Mouse (Mus musculus): Measurements from ENCODE around the gene Atp6v1e1.

DNA sequence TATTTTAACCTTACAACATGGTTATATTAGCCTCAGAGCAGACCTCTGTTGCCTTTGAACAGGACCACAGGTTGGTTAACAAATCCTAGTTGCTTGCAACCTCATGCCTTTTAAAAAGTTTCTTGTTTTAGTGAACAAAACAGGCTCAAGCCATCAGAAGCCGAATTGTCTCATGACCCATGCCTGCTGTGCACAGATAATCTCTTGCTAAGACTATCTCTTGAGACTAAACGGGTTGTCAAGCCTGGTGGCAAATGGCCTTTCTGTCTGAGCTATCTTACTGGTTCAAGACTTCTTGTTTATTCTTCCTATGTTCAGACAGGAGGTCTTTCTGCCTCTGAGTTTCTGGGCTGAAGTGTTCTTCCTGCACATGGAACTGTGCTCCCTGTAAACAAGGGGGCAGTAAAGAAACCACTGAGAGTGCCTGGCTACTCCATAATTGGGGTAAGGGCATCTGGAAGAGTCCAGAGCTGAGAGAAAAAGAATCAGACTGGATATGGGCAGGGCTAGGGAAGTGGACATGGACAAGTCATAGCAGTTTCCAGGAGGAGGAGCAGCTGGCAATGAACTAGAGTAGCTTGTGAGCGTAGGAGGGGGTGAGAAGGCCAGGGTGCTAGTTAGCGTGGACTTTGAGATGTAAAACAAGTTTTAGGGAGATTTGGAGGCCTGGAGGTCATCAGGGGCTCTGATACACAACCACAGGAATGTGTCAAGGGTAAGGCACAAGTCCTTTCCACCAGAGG is 8.4 kb upstream of the Atp6v1e1 start:
- TF ChIP-seq CTCF (IDR thresholded peaks at IDR 0.05; ENCODE audit: borderline replicate concordance, insufficient read depth, low read length) (no peak), POLR2A (IDR thresholded peaks at IDR 0.05; ENCODE audit: low read depth, low read length) (no peak)
